Mouse (Mus musculus) kidney, embryonic 14.5 days (tissue): ENCODE measurements around the gene Tm4sf1. TPM values are rescaled to one million over a fixed set of nuclear protein-coding genes. Genes with fewer than 3 reads are reported as not detected.

Experiments
- ATAC-seq: fragments of 200-750 bp; cut with Nextera tagmentation; 2 replicates; pipeline ENCODE4 v1.8.0; 2017; ENCODE audit warnings: moderate number of reproducible peaks, mild to moderate bottlenecking, moderate TSS enrichment, moderate library complexity; ENCODE audit not compliant: low FRiP score, low TSS enrichment
- H3K27ac ChIP-seq: fragments of 300-500 bp; sonication (generic); 2 replicates; pipeline ENCODE4 v1.5.1; 2014; ENCODE audit warnings: low read depth, mild to moderate bottlenecking, low read length, moderate library complexity, mixed read lengths
- H3K27me3 ChIP-seq: fragments of 300-500 bp; sonication (generic); 2 replicates; pipeline ENCODE4 v1.6.1; 2014; ENCODE audit warnings: mild to moderate bottlenecking, low read length; ENCODE audit not compliant: control insufficient read depth, insufficient read depth
- H3K36me3 ChIP-seq: fragments of 300-500 bp; sonication (generic); 2 replicates; pipeline ENCODE4 v1.6.1; 2014; ENCODE audit warnings: low read length, mixed read lengths; ENCODE audit not compliant: control insufficient read depth, insufficient read depth
- H3K4me1 ChIP-seq: fragments of 300-500 bp; sonication (generic); 2 replicates; pipeline ENCODE4 v1.6.1; 2014; ENCODE audit warnings: low read length, mixed read lengths; ENCODE audit not compliant: control insufficient read depth, insufficient read depth
- H3K4me2 ChIP-seq: fragments of 300-500 bp; sonication (generic); replicated peaks from 2 replicates; pipeline ENCODE4 v1.6.1; 2014; ENCODE audit warnings: low read depth, mild to moderate bottlenecking, low read length
- H3K4me3 ChIP-seq: fragments of 300-500 bp; sonication (generic); 2 replicates; pipeline ENCODE4 v1.5.1; 2014; ENCODE audit warnings: mild to moderate bottlenecking, low read length
- H3K9ac ChIP-seq: fragments of 300-500 bp; sonication (generic); 2 replicates; pipeline ENCODE4 v1.6.1; 2014; ENCODE audit warnings: low read depth, mild to moderate bottlenecking, low read length, moderate library complexity
- H3K9me3 ChIP-seq: fragments of 300-500 bp; sonication (generic); 2 replicates; pipeline ENCODE4 v1.6.1; 2016; ENCODE audit warnings: low read length; ENCODE audit not compliant: control insufficient read depth
- WGBS: fragments of 180-500 bp; shearing (Covaris S2); extraction: QIAGEN DNeasy Blood & Tissue Kit; methylation state at CpG from one replicate; pipeline ENCODE4 v1.1.7; 2014; 5-methylcytosine and 5-hydroxymethylcytosine counted together
- polyA plus RNA-seq: library from polyadenylated mRNA; unstranded; fragments of >200 nt; fragmentation: Nextera tagmentation; extraction: Ambion mirVana; gene quantifications from 2 replicates; pipeline ENCODE4 v1.2.1, GENCODE M21; 2014

Gene Tm4sf1
- 175 and 190 TPM in 2 replicates for polyA plus RNA-seq

GRCm38 (mm10) chr3:57301921-57302539 is at the start of gene Tm4sf1:
Gene Tm4sf1, minus strand, starts transcription at chr3:57301988.
- H3K27me3 ChIP-seq: no peaks in the 10 kb centered on the region
- H3K4me3 ChIP-seq: no peak within 1 kb of the TSS
- no peak within 1 kb of the TSS for H3K9ac ChIP-seq
- no peaks in the 10 kb centered on the region for H3K4me1 ChIP-seq
- 52% methylated on average over 2 of the region's 2 CpGs for WGBS
- H3K9me3 ChIP-seq: no peaks in the 10 kb centered on the region
- H3K4me2 ChIP-seq: no peak within 1 kb of the TSS
- no peaks in the 10 kb centered on the region for H3K36me3 ChIP-seq
- H3K27ac ChIP-seq: no peak within 1 kb of the TSS
- no peak for ATAC-seq

DNA sequence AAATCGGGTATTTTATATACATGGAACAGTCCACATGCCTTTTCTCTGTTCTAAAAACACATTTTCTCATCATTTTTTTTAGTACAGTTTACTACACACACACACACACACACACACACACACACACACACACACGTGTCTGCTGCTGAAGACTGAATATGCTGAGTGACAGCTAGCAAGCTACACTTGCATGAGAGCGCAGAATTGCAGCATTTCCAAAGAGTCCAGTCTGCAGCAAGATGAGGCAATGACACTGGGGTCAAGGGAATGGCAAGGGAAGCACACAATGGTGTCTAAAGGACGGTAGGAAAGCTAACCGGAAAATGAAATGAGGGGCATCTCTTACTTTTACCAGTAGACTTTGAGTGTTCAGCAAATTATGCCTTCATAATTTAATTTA is 43.0 kb upstream of the Tm4sf1 start:
- Histone ChIP-seq H3K36me3 (no peaks in the 10 kb centered on the region), H3K4me1 (no peaks in the 10 kb centered on the region), H3K9me3 (no peaks in the 10 kb centered on the region), H3K4me3 (no peak overlapping the region), H3K27ac (no peak overlapping the region), H3K9ac (no peak overlapping the region), H3K4me2 (no peak overlapping the region), H3K27me3 (no peaks in the 10 kb centered on the region)
- no peak for ATAC-seq
- WGBS: 79% methylated on average over 5 of the region's 5 CpGs

GRCm38 (mm10) chr3:57343837-57344607 is 42.2 kb upstream of the Tm4sf1 start:
- no peak overlapping the region for H3K4me2 ChIP-seq
- no peaks in the 10 kb centered on the region for H3K9me3 ChIP-seq
- H3K4me3 ChIP-seq: no peak overlapping the region
- WGBS: 72% methylated on average over 11 of the region's 11 CpGs
- no peak for ATAC-seq
- no peaks in the 10 kb centered on the region for H3K4me1 ChIP-seq
- H3K27me3 ChIP-seq: no peaks in the 10 kb centered on the region
- H3K36me3 ChIP-seq: no peaks in the 10 kb centered on the region
- H3K9ac ChIP-seq: no peak overlapping the region
- H3K27ac ChIP-seq: no peak overlapping the region

- WGBS: 92% methylated on average over 4 of the region's 4 CpGs
- Histone ChIP-seq H3K4me2 (no peak overlapping the region), H3K27me3 (no peaks in the 10 kb centered on the region), H3K9ac (no peak overlapping the region), H3K36me3 (no peaks in the 10 kb centered on the region), H3K9me3 (no peaks in the 10 kb centered on the region), H3K27ac (no peak overlapping the region), H3K4me3 (no peak overlapping the region), H3K4me1 (no peaks in the 10 kb centered on the region)
- no peak for ATAC-seq
These were observed 41.2 kb upstream of the Tm4sf1 start for GRCm38 (mm10) chr3:57342976-57343375.

- Histone ChIP-seq H3K9ac (no peak overlapping the region), H3K4me1 (no peaks in the 10 kb centered on the region), H3K9me3 (no peaks in the 10 kb centered on the region), H3K36me3 (no peaks in the 10 kb centered on the region), H3K4me3 (no peak overlapping the region), H3K4me2 (no peak overlapping the region), H3K27ac (no peak overlapping the region), H3K27me3 (no peaks in the 10 kb centered on the region)
- no peak for ATAC-seq
- 89% methylated on average over 3 of the region's 3 CpGs for WGBS
These were observed 39.5 kb upstream of the Tm4sf1 start for GRCm38 (mm10) chr3:57341321-57341720.

GRCm38 (mm10) chr3:57335080-57335815 is 33.5 kb upstream of the Tm4sf1 start:
- Histone ChIP-seq H3K27me3 (no peaks in the 10 kb centered on the region), H3K9me3 (peaks cover 5% of the 10 kb centered on the region; the same call in 1 of the 2 replicates), H3K9ac (no peak overlapping the region), H3K4me2 (no peak overlapping the region), H3K4me3 (no peak overlapping the region), H3K27ac (peak overlapping the region; percentile 53; the same call in 1 of the 2 replicates), H3K4me1 (peaks cover 3% of the 10 kb centered on the region; the same call in 1 of the 2 replicates), H3K36me3 (no peaks in the 10 kb centered on the region)
- ATAC-seq: peak; percentile 57; the same call in 1 of the 2 replicates
- WGBS: 77% methylated on average over 3 of the region's 3 CpGs

GRCm38 (mm10) chr3:57327941-57328340 is 26.2 kb upstream of the Tm4sf1 start:
- Histone ChIP-seq H3K36me3 (no peaks in the 10 kb centered on the region), H3K27ac (no peak overlapping the region), H3K4me1 (no peaks in the 10 kb centered on the region), H3K9ac (no peak overlapping the region), H3K4me3 (no peak overlapping the region), H3K4me2 (no peak overlapping the region), H3K9me3 (peaks cover 14% of the 10 kb centered on the region), H3K27me3 (no peaks in the 10 kb centered on the region)
- no peak for ATAC-seq
- WGBS: 93% methylated on average over 4 of the region's 6 CpGs

GRCm38 (mm10) chr3:57307076-57307475 is 5.3 kb upstream of the Tm4sf1 start:
- H3K9me3 ChIP-seq: no peaks in the 10 kb centered on the region
- H3K27me3 ChIP-seq: no peaks in the 10 kb centered on the region
- no peak overlapping the region for H3K4me2 ChIP-seq
- H3K9ac ChIP-seq: no peak overlapping the region
- no peak overlapping the region for H3K27ac ChIP-seq
- WGBS: 72% methylated on average over 3 of the region's 3 CpGs
- no peak overlapping the region for H3K4me3 ChIP-seq
- H3K36me3 ChIP-seq: no peaks in the 10 kb centered on the region
- ATAC-seq: no peak
- H3K4me1 ChIP-seq: no peaks in the 10 kb centered on the region

- WGBS: 60% methylated on average over 4 of the region's 4 CpGs
- no peak overlapping the region for H3K4me3 ChIP-seq
- no peak overlapping the region for H3K27ac ChIP-seq
- H3K9me3 ChIP-seq: no peaks in the 10 kb centered on the region
- no peaks in the 10 kb centered on the region for H3K4me1 ChIP-seq
- no peak overlapping the region for H3K9ac ChIP-seq
- H3K4me2 ChIP-seq: no peak overlapping the region
- H3K27me3 ChIP-seq: no peaks in the 10 kb centered on the region
- no peaks in the 10 kb centered on the region for H3K36me3 ChIP-seq
- no peak for ATAC-seq
These were observed 3.8 kb upstream of the Tm4sf1 start for GRCm38 (mm10) chr3:57305564-57305963.
